Mouse (Mus musculus) kidney, adult 2 months (tissue): ENCODE data around the gene Nhsl1. TPM values are rescaled to one million over a fixed set of nuclear protein-coding genes. Genes with fewer than 3 reads are reported as not detected.

Source experiments
- DNase-seq: peaks from one replicate; pipeline ENCODE4 v3.0.0; 2021
- H3K27ac ChIP-seq: fragments of 200-500 bp; 2 replicates; pipeline ENCODE4 v1.5.1; 2012; ENCODE audit warnings: low read depth, low read length, control low read depth, inconsistent platforms; ENCODE audit not compliant: insufficient read depth
- H3K27me3 ChIP-seq: fragments of 200-500 bp; replicated peaks from 2 replicates; pipeline ENCODE4 v1.6.1; 2012; ENCODE audit warnings: mild to moderate bottlenecking, moderate library complexity, low read length, inconsistent platforms; ENCODE audit not compliant: control insufficient read depth, insufficient read depth
- H3K36me3 ChIP-seq: fragments of 200-500 bp; 2 replicates; pipeline ENCODE4 v1.6.1; 2012; ENCODE audit warnings: mild to moderate bottlenecking, moderate library complexity, low read length, inconsistent platforms; ENCODE audit not compliant: control insufficient read depth, insufficient read depth
- H3K4me1 ChIP-seq: fragments of 200-500 bp; 2 replicates; pipeline ENCODE4 v1.6.1; 2011; ENCODE audit warnings: low read length; ENCODE audit not compliant: control insufficient read depth, insufficient read depth
- H3K4me3 ChIP-seq: fragments of 200-500 bp; 2 replicates; pipeline ENCODE4 v1.5.1; 2011; ENCODE audit warnings: mild to moderate bottlenecking, low read depth, low read length, control low read depth; ENCODE audit not compliant: insufficient read depth
- CTCF ChIP-seq: fragments of 200-500 bp; conservative IDR thresholded peaks from 2 replicates; pipeline ENCODE4 v1.5.1; 2011; ENCODE audit warnings: low read depth, mild to moderate bottlenecking, control low read depth, low read length, moderate library complexity, mixed read lengths; ENCODE audit not compliant: insufficient read depth, insufficient read length
- POLR2A ChIP-seq: fragments of 200-500 bp; IDR thresholded peaks from one replicate; pipeline ENCODE4 v1.6.1; 2011; ENCODE audit warnings: low read depth, low read length, control low read depth
- WGBS: fragments of 180-500 bp; shearing (Covaris S2); methylation state at CpG from one replicate; pipeline ENCODE4 v1.1.7; 2018; 5-methylcytosine and 5-hydroxymethylcytosine counted together
- polyA plus RNA-seq: library from polyadenylated mRNA; depleted of rRNA; stranded (reverse); fragments of >200 nt; gene quantifications from 2 replicates; pipeline ENCODE4 v1.2.3, GENCODE M21; 2012

Gene Nhsl1
- polyA plus RNA-seq, 1 experiment, result 10.4 TPM

GRCm38 (mm10) chr10:18470351-18471060, 151.7 kb downstream of the Nhsl1 start:
- WGBS, result 45% methylated on average over 20 of the region's 20 CpGs

GRCm38 (mm10) chr10:18471648-18472047, 152.9 kb downstream of the Nhsl1 start:
- H3K4me1 ChIP-seq, result 0 out of 2 replicates have a peak, but pooled peaks cover 5% of the 10 kb centered on the region
- 74% methylated on average over 5 of the region's 5 CpGs for WGBS
- no peaks in the 10 kb centered on the region for H3K27me3 ChIP-seq
- no peak overlapping the region for H3K4me3 ChIP-seq
- DNase-seq, result no peak
- TF ChIP-seq CTCF, result no peak
- no peak for TF ChIP-seq POLR2A
- H3K36me3 ChIP-seq, result no peaks in the 10 kb centered on the region
- no peak overlapping the region for H3K27ac ChIP-seq

More at GRCm38 (mm10) chr10:18470351-18471060, 151.7 kb downstream of the Nhsl1 start:
- Histone ChIP-seq H3K4me1 (0 out of 2 replicates have a peak, but pooled peaks cover 5% of the 10 kb centered on the region), H3K4me3 (no peak overlapping the region; the same call in 1 of the 2 replicates), H3K27ac (no peak overlapping the region), H3K27me3 (no peaks in the 10 kb centered on the region), H3K36me3 (no peaks in the 10 kb centered on the region)
- no peak for DNase-seq
- TF ChIP-seq POLR2A, result no peak

- WGBS, result 56% methylated on average over 6 of the region's 6 CpGs
- no peak for DNase-seq
- TF ChIP-seq CTCF, result no peak
- no peak for TF ChIP-seq POLR2A
- H3K36me3 ChIP-seq, result no peaks in the 10 kb centered on the region
- no peak overlapping the region for H3K4me3 ChIP-seq
- H3K4me1 ChIP-seq, result 0 out of 2 replicates have a peak, but pooled peaks cover 2% of the 10 kb centered on the region
- H3K27me3 ChIP-seq, result no peaks in the 10 kb centered on the region
- no peak overlapping the region for H3K27ac ChIP-seq
Observed at GRCm38 (mm10) chr10:18475126-18475525, 156.3 kb downstream of the Nhsl1 start.

GRCm38 (mm10) chr10:18478294-18478693, 159.5 kb downstream of the Nhsl1 start:
- no peak overlapping the region for H3K27ac ChIP-seq
- no peaks in the 10 kb centered on the region for H3K36me3 ChIP-seq
- no peaks in the 10 kb centered on the region for H3K27me3 ChIP-seq
- no peak overlapping the region for H3K4me3 ChIP-seq
- TF ChIP-seq POLR2A (no peak), CTCF (no peak)
- whole genome bisulfite sequencing, result 76% methylated on average over 4 of the region's 4 CpGs
- no peak for DNase-seq
- peaks cover 16% of the 10 kb centered on the region for H3K4me1 ChIP-seq

- no peaks in the 10 kb centered on the region for H3K36me3 ChIP-seq
- H3K27ac ChIP-seq, result no peak overlapping the region
- TF ChIP-seq CTCF (no peak), POLR2A (no peak)
- H3K4me3 ChIP-seq, result no peak overlapping the region
- WGBS, result 74% methylated on average over 3 of the region's 3 CpGs
- peak; percentile 38 for DNase-seq
- peaks cover 16% of the 10 kb centered on the region for H3K4me1 ChIP-seq
- no peaks in the 10 kb centered on the region for H3K27me3 ChIP-seq
Observed at GRCm38 (mm10) chr10:18479285-18479684, 160.5 kb downstream of the Nhsl1 start.

- Histone ChIP-seq H3K4me1 (peaks cover 14% of the 10 kb centered on the region), H3K27ac (no peak overlapping the region; the same call in 1 of the 2 replicates), H3K4me3 (no peak overlapping the region), H3K27me3 (no peaks in the 10 kb centered on the region), H3K36me3 (no peaks in the 10 kb centered on the region)
- WGBS, result 48% methylated on average over 10 of the region's 10 CpGs
- peak; percentile 30 for DNase-seq
- TF ChIP-seq CTCF, result no peak
- TF ChIP-seq POLR2A, result no peak
Observed at GRCm38 (mm10) chr10:18480836-18481235, 162.1 kb downstream of the Nhsl1 start.

GRCm38 (mm10) chr10:18482558-18483141, 163.9 kb downstream of the Nhsl1 start:
- Histone ChIP-seq H3K27ac (no peak overlapping the region; the same call in 1 of the 2 replicates), H3K36me3 (no peaks in the 10 kb centered on the region), H3K4me1 (peaks cover 14% of the 10 kb centered on the region), H3K4me3 (no peak overlapping the region), H3K27me3 (no peaks in the 10 kb centered on the region)
- 34% methylated on average over 4 of the region's 4 CpGs for WGBS
- DNase-seq, result peak; percentile 51
- TF ChIP-seq CTCF, result no peak
- TF ChIP-seq POLR2A, result no peak
